Mouse (Mus musculus) heart, embryonic 14.5 days (tissue): Measurements from ENCODE around the gene Tmprss6. TPM values are rescaled to one million over a fixed set of nuclear protein-coding genes. Genes with fewer than 3 reads are reported as not detected.

Source experiments
- ATAC-seq: fragments of 200-750 bp; cut with Nextera tagmentation; 2 replicates; pipeline ENCODE4 v1.8.0; 2017; ENCODE audit warnings: low read depth, moderate TSS enrichment; ENCODE audit not compliant: insufficient number of reproducible peaks, insufficient read depth, low FRiP score
- H3K27ac ChIP-seq, 2 experiments: fragments of 200-500 bp in 1 of 2; fragments of 300-500 bp in 1 of 2; sonication (generic) in 1 of 2; replicated peaks in 1 of 2; 2 replicates each; pipeline ENCODE4 v1.5.1; 2012 to 2014; ENCODE audit warnings: low read depth in 2 of 2, low read length in 2 of 2, control low read depth in 1 of 2, mild to moderate bottlenecking in 1 of 2, mixed read lengths in 1 of 2; ENCODE audit not compliant: control insufficient read depth in 1 of 2, insufficient read depth in 1 of 2
- H3K27me3 ChIP-seq: fragments of 300-500 bp; sonication (generic); 2 replicates; pipeline ENCODE4 v1.6.1; 2014; ENCODE audit warnings: mild to moderate bottlenecking, low read length, control low read depth; ENCODE audit not compliant: control insufficient read depth, insufficient read depth
- H3K36me3 ChIP-seq: fragments of 300-500 bp; sonication (generic); 2 replicates; pipeline ENCODE4 v1.6.1; 2014; ENCODE audit warnings: mild to moderate bottlenecking, control low read depth, low read length, mixed read lengths; ENCODE audit not compliant: control insufficient read depth, insufficient read depth
- H3K4me1 ChIP-seq, 2 experiments: fragments of 200-500 bp in 1 of 2; fragments of 300-500 bp in 1 of 2; sonication (generic) in 1 of 2; 2 replicates each; pipeline ENCODE4 v1.6.1; 2012 to 2014; ENCODE audit warnings: low read length in 2 of 2, control low read depth in 1 of 2, mixed read lengths in 1 of 2; ENCODE audit not compliant: control insufficient read depth in 2 of 2, insufficient read depth in 2 of 2
- H3K4me2 ChIP-seq: fragments of 300-500 bp; sonication (generic); 2 replicates; pipeline ENCODE4 v1.6.1; 2014; ENCODE audit warnings: mild to moderate bottlenecking, low read length
- H3K4me3 ChIP-seq, 2 experiments: fragments of 200-500 bp in 1 of 2; fragments of 300-500 bp in 1 of 2; sonication (generic) in 1 of 2; 2 replicates each; pipeline ENCODE4 v1.5.1; 2012 to 2014; ENCODE audit warnings: low read length in 2 of 2, mild to moderate bottlenecking in 2 of 2, control low read depth in 1 of 2, low read depth in 1 of 2, moderate library complexity in 1 of 2; ENCODE audit not compliant: control insufficient read depth in 1 of 2, insufficient read depth in 1 of 2
- H3K9ac ChIP-seq: fragments of 300-500 bp; sonication (generic); 2 replicates; pipeline ENCODE4 v1.6.1; 2014; ENCODE audit warnings: mild to moderate bottlenecking, low read length
- H3K9me3 ChIP-seq: fragments of 300-500 bp; sonication (generic); 2 replicates; pipeline ENCODE4 v1.6.1; 2016; ENCODE audit warnings: low read length, control low read depth; ENCODE audit not compliant: control insufficient read depth
- WGBS: fragments of 180-500 bp; shearing (Covaris S2); extraction: QIAGEN DNeasy Blood & Tissue Kit; methylation state at CpG from one replicate; pipeline ENCODE4 v1.1.7; 2014; 5-methylcytosine and 5-hydroxymethylcytosine counted together
- polyA plus RNA-seq: library from polyadenylated mRNA; unstranded; fragments of >200 nt; fragmentation: Nextera tagmentation; extraction: Ambion mirVana; gene quantifications from 2 replicates; pipeline ENCODE4 v1.2.1, GENCODE M21; 2014

Gene Tmprss6
- polyA plus RNA-seq, 1 experiment from 2014 or later, result not detected

- ATAC-seq, result no peak
- no peaks in the 10 kb centered on the region for H3K9me3 ChIP-seq
- peaks cover 22 to 37% of the 10 kb centered on the region in 2 experiments; a peak in 3 of 4 replicates for H3K4me1 ChIP-seq
- WGBS, result 30% methylated on average over 4 of the region's 4 CpGs
- H3K4me2 ChIP-seq, result no peak overlapping the region
- peaks cover 10% of the 10 kb centered on the region for H3K36me3 ChIP-seq
- peak overlapping the region; percentile 12 to 73; a peak in 3 of 4 replicates for H3K27ac ChIP-seq
- no peaks in the 10 kb centered on the region for H3K27me3 ChIP-seq
- H3K9ac ChIP-seq, result peak overlapping the region; percentile 51; the same call in 1 of the 2 replicates
- no peak overlapping the region for H3K4me3 ChIP-seq
Measured at GRCm38 (mm10) chr15:78438018-78438394, 30.4 kb downstream of the Tmprss6 start.

GRCm38 (mm10) chr15:78437237-78438017 lies 31.0 kb downstream of the Tmprss6 start:
- Histone ChIP-seq H3K9me3 (no peaks in the 10 kb centered on the region), H3K4me2 (peak overlapping the region; percentile 64), H3K27ac (peak overlapping the region; percentile 12 to 73), H3K27me3 (no peaks in the 10 kb centered on the region), H3K9ac (peak overlapping the region; percentile 51), H3K36me3 (peaks cover 10% of the 10 kb centered on the region), H3K4me3 (peak overlapping the region; percentile 30 to 34), H3K4me1 (peaks cover 22 to 37% of the 10 kb centered on the region in 2 experiments; a peak in 3 of 4 replicates)
- peak; percentile 36; the same call in 1 of the 2 replicates for ATAC-seq
- 13% methylated on average over 23 of the region's 23 CpGs for WGBS

- peak; percentile 54 for ATAC-seq
- Histone ChIP-seq H3K27me3 (no peaks in the 10 kb centered on the region), H3K4me1 (peaks cover 21 to 35% of the 10 kb centered on the region in 2 experiments; a peak in 3 of 4 replicates), H3K4me3 (peak overlapping the region; percentile 30 to 34), H3K27ac (peak overlapping the region in 1 of 2 experiments; percentile 73; a peak in 2 of 4 replicates), H3K36me3 (peaks cover 10% of the 10 kb centered on the region), H3K9ac (peak overlapping the region; percentile 60; the same call in 1 of the 2 replicates), H3K9me3 (no peaks in the 10 kb centered on the region), H3K4me2 (peak overlapping the region; percentile 64)
- 13% methylated on average over 29 of the region's 32 CpGs for WGBS
Measured at GRCm38 (mm10) chr15:78436380-78437192, 31.8 kb downstream of the Tmprss6 start.

- Histone ChIP-seq H3K4me3 (no peak overlapping the region), H3K9ac (no peak overlapping the region), H3K27me3 (no peaks in the 10 kb centered on the region), H3K27ac (no peak overlapping the region), H3K4me2 (no peak overlapping the region), H3K36me3 (peaks cover 10% of the 10 kb centered on the region), H3K4me1 (peaks cover 15 to 30% of the 10 kb centered on the region in 2 experiments; a peak in 3 of 4 replicates), H3K9me3 (no peaks in the 10 kb centered on the region)
- ATAC-seq, result no peak
- WGBS, result 87% methylated on average over 11 of the region's 11 CpGs
Measured at GRCm38 (mm10) chr15:78435681-78436080, 32.8 kb downstream of the Tmprss6 start.

- Histone ChIP-seq H3K27ac (no peak overlapping the region), H3K36me3 (peaks cover 10% of the 10 kb centered on the region), H3K4me1 (peaks cover 15 to 28% of the 10 kb centered on the region in 2 experiments; a peak in 3 of 4 replicates), H3K9ac (no peak overlapping the region), H3K9me3 (no peaks in the 10 kb centered on the region), H3K4me3 (no peak overlapping the region), H3K4me2 (no peak overlapping the region), H3K27me3 (no peaks in the 10 kb centered on the region)
- WGBS, result 45% methylated on average over 6 of the region's 6 CpGs
- ATAC-seq, result no peak
Measured at GRCm38 (mm10) chr15:78434896-78435520, 33.4 kb downstream of the Tmprss6 start.

GRCm38 (mm10) chr15:78431541-78432121 lies 36.8 kb downstream of the Tmprss6 start:
- H3K27ac ChIP-seq, result no peak overlapping the region
- H3K4me3 ChIP-seq, result no peak overlapping the region
- peaks cover 10% of the 10 kb centered on the region for H3K36me3 ChIP-seq
- H3K4me2 ChIP-seq, result no peak overlapping the region
- no peak for ATAC-seq
- WGBS, result 79% methylated on average over 7 of the region's 7 CpGs
- peaks cover 6 to 7% of the 10 kb centered on the region in 2 experiments for H3K4me1 ChIP-seq
- H3K9ac ChIP-seq, result no peak overlapping the region
- H3K27me3 ChIP-seq, result peaks cover 3% of the 10 kb centered on the region; the same call in 1 of the 2 replicates
- no peaks in the 10 kb centered on the region for H3K9me3 ChIP-seq

GRCm38 (mm10) chr15:78430874-78431273 lies 37.6 kb downstream of the Tmprss6 start:
- Histone ChIP-seq H3K36me3 (peaks cover 10% of the 10 kb centered on the region), H3K27ac (peak overlapping the region in 1 of 2 experiments; percentile 66; a peak in 1 of 4 replicates), H3K4me3 (no peak overlapping the region), H3K27me3 (peaks cover 3% of the 10 kb centered on the region; the same call in 1 of the 2 replicates), H3K4me1 (peaks cover 6 to 7% of the 10 kb centered on the region in 2 experiments), H3K9ac (no peak overlapping the region), H3K9me3 (no peaks in the 10 kb centered on the region), H3K4me2 (no peak overlapping the region)
- no peak for ATAC-seq
- 85% methylated on average over 10 of the region's 10 CpGs for WGBS
